Mouse (Mus musculus) megakaryocyte, adult 5-6 weeks (primary cell): Measurements from ENCODE around the gene Srrm4. TPM values are rescaled to one million over a fixed set of nuclear protein-coding genes. Genes with fewer than 3 reads are reported as not detected.

Source experiments
- ATAC-seq: 2 replicates; pipeline ENCODE4 v1.8.0; 2016; ENCODE audit warnings: mild to moderate bottlenecking, inconsistent platforms; ENCODE audit not compliant: poor library complexity, severe bottlenecking
- total RNA-seq, 2 experiments: library from RNA; stranded (forward) in 1 of 2; stranded (reverse) in 1 of 2; fragments of 153-499, 151-499 nt in 1 of 2; fragments of 221-1000, 200-1000 nt in 1 of 2; gene quantifications; 2 replicates each; pipeline versions ENCODE4 v1.2.3 to v1.2.4; 2015 to 2017

Gene Srrm4
- total RNA-seq, 2 experiments from 2014 or later, result 0.40 TPM; not detected in 1

DNA sequence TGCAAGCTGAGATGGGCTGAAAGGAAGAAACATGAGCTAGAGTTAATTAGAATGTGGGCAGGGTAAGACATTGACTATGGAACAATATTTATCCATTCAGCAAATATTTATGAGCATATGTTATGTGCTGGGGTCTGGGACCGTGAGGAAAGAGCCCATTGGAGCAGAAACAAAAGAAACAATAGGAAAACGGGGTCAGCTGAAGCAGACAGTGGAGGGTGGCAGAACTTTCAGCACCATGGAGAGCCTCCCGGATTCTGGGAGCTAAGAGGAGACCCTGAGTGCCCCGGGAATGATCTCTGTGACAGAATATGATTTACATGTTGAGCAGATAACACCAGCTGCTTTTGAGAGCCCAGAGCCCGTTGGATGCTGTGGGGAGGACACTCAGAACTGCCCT lies 37.7 kb downstream of the Srrm4 start:
- no peak for ATAC-seq

DNA sequence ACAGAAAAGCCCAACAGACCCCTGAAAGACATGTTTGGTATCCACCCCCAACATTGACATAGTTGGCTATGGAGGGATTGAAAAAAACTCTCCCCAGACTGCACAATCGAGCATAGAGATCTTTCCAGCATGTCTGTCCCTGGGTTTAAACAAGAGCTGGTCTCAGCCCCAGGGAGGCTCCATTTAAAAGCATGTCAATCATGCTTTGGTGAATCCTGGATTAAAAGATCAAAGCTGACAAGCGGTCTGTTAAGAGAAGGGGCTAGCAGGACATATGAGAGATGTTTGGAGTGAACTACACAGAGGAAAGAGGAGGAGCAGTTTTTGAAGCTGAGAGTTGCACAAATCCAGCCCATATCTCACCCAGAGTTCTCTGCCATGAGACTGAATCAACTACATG lies 38.5 kb downstream of the Srrm4 start:
- no peak for ATAC-seq

DNA sequence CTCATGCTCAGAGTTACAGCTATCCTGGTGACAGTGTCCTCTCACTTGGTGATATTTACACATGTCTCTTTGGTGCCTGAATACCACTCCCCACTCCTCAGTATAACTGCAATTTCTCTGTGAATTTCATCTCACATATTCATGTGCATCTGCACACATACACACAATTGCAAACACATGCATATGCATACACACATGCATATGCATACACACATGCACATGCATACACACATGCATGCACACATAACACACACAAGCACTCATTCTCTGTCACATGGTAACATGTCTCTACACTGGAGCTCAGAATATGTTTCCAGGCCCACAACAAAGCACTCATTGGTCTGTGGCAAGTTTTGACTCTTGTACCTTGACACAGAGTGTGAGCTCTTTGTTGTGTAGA lies 39.0 kb downstream of the Srrm4 start:
- ATAC-seq, result no peak

DNA sequence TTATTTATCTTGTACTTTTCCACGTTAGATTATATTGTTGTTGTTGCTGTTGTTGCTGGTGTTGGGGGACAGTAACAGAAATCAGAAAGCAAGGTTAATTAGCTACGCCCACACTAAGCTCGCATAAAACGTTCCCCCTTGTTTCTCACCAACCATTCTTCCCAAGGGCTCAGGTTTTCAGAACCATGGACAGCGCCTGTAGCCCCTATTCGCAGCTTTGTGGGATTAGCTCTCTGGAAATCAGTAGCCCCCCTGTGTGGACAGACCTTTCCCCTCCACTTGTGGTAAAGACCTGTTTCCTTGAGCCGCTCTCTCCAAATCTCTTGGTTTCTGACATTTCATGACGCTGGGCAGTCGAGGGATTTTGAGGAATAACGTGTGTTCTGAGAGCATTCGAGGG lies 45.9 kb downstream of the Srrm4 start:
- no peak for ATAC-seq

DNA sequence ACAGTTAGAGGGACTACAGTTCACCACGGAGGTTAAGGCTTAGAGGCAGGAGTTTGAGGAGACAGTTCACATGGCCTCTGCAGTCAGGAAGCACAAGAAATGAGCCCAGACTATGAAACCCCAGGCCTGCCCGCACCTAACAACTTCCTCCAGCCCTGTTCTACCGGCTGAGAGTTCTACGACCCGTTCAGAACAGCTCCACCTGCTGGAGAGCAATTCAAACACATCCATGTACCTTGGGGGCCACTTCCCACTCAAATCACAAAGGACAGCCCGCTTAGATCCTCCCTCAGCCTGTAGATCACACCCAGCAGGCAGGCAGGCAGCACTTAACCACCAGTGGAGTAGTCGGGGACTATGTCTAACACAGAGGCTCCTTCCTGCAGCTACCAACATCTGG lies 49.3 kb downstream of the Srrm4 start:
- no peak for ATAC-seq

DNA sequence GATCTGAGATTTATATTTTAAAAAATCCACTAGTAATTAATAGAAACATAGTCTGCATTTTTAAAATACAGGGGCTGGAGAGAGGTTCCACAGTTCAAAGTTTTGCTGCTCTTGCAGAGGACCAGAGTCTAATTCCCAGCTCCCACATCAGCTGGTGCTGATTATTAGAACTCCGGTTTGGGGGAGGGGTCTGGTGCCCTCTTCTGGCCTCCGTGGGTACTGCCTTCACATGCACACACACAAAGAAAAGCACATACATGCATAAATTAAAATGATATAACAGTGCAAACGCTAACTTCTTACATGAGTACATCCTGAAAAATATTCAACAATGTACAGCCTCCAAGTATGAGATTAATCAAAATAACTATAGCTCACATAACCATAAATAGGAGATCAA lies 50.5 kb downstream of the Srrm4 start:
- no peak for ATAC-seq

DNA sequence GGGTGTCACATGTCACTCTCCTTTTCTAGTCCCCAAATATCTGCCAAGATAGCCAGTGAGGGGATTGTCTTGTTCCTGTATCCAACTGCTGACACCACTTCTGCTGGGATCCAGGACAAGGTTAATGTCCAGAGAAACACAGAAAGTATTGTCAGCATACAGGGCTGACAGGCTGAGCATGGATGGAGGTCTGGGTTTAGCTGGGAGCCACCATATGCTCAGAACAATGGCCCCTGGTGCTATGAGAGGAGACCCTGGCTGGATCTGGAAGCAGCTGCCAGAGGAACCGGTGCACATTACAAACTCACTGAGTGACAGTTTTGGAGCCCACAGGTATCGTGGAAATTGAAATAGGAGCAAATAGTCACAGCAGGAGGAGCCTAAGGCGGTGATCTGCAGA lies 52.3 kb downstream of the Srrm4 start:
- ATAC-seq, result no peak

DNA sequence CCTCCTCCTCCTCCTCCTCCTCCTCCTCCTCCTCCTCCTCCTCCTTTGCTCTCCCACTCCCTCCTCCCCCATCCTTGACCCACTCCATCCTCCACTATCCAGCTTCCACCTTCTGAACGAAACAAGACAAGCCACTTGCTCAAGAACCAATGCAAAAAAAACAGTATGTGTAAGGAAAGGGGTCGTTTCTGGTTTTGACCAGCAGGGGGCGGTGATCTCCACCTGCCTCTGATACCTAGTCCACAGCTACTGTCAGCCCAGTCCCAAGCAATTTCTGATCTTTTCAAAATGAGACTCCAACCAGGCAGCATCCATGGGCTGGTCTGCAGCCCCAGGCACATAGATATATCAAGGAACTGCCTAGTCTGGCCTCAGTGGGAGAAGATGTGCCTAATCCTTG lies 53.1 kb downstream of the Srrm4 start:
- no peak for ATAC-seq

DNA sequence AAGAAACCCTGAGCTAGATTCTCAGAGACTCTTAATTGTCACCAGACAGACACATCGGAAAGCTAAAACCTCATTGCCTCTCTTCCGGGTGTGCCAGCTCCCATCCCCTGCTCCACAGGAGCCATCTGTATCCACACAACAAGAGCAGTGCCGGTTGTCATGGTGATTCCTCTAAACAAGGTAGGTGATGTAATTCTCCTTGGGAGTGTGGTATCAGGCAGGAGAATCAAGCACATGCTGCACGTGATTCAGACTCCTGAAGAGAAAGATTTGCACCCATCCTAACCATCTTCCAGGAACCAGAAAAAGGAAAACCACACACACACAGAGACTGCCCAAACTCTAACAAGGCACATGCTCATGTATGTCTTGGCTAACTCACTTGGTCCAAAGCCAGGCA lies 65.3 kb downstream of the Srrm4 start:
- no peak for ATAC-seq

DNA sequence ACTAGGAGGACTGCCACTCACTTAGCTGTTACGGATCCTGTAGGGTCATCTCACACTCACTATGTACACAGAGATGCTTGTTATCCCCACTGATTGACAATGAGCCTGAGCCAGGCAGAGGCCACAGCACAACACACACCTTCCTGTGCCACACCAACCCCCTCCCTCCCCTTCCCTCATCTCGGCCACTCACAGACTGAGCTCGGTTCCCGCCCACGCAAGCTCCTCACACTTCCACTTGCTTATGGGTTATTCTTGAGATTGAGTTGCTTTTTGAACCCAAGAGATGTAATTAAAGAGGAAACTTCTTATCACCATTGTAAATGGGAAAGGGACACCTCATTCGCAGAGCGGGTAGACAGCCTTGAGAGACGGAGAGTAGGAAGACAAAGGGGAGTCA lies 66.3 kb downstream of the Srrm4 start:
- no peak for ATAC-seq

DNA sequence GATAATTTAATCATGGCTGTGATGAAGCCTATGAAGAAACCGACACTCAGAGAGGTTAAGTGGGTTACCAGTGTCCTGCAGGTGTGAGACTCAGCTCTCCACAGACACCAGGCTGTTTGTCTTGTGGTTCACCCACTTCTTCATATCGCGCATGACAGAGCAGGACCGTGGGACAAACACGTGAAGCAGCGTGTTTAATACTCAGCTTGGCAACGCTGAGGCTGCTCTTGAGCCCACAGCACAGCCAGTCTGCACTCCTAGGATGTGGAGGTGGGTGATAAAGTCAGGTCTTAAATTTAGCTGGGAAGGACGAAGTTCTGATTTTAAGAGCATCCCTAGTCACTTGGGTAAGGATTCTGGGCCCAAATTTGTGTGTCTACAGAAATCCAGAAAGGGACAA lies 68.1 kb downstream of the Srrm4 start:
- ATAC-seq, result no peak

DNA sequence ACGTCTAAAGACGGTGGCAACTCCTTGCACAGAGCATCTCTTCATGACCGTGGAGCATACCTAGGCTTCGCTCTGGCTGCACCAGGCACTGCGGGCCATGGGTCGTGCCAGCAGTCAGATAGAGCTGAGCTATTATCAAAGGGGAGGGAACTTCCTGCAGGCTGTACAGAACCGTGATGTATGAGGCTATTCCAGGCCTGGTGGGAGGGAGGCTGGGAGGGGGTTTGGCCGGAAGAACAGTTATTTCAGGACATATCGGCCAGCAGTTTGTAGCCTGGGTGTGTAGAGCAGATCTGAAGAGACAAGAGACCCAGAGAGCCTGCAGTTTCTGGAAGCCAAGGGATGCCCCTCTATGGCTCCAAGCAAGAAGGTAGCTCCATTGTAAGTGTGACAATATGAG lies 68.5 kb downstream of the Srrm4 start:
- ATAC-seq, result no peak

DNA sequence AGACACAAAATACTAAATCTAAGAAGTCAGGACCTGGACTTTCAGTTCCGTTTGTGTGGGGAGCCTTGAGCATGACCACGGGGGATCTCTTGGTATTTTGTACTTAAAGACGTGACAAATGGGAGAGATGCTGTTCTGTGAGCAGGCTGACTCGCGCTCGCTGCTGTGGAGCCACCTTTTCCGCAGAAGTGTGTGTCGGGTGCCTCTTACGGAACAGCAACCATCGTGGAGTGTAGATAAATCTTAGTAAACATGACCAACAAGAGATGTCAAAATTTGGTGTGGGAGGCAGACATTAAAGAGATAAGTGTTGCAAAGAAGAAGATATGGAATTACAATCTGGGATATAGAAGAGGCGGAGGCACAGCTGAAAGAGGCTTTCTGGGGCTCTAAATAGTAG lies 69.3 kb downstream of the Srrm4 start:
- ATAC-seq, result no peak

DNA sequence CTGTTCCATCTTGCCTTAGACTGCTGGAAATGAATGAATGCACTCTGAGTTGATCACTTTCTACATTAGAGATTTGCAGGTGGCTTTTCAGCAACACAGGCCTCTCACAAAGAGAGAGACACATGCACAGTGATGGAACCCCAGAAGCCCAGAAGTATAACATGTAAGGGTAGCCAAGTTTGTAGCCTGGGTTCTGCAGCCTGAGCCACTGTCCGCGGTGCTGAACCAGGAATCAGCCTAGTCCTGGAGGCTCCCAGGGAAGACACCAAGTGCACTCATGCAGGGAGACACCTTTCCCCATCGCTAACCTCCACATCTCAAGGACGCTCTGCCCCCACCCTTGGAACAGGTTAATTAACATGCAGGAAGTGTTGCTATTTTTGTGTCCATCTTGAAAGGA lies 73.6 kb downstream of the Srrm4 start:
- ATAC-seq, result no peak

DNA sequence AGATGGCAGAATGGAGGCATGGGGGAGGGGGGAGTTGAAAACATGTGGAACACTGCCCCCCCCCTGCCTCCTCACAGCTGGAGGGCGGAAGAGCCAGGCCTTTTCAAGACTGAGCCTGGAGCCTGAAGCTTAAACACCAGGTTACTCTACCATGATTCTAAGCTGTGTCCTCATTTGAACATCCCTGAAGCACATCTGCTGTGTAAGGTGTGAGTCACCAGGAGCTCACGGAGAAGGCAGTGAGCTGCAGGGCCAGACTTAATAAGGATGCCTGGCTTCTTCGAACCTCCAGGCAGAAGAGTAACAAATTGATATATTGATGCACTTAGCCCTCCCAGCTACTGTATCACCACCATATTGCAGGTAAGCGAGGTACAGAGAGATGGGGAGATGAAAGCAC lies 79.5 kb downstream of the Srrm4 start:
- no peak for ATAC-seq

DNA sequence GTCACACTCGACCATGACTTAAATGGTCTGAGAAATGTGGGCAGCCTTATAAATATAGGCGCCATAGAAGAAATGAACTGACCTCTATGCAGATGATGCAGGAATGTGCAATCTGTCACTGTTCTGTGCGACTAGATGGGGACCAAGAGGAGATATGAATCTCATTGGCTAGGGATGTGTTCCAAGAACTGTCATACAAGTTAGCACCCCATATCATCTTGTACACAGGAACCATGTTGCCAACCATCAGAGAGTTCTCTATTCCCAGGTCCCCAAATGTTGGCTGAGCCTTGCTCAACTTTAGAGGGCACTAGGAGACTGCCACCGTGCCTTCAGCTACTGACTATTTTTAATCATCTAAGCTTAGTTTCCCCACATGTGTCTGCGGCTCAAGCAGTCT lies 81.4 kb downstream of the Srrm4 start:
- ATAC-seq, result no peak

DNA sequence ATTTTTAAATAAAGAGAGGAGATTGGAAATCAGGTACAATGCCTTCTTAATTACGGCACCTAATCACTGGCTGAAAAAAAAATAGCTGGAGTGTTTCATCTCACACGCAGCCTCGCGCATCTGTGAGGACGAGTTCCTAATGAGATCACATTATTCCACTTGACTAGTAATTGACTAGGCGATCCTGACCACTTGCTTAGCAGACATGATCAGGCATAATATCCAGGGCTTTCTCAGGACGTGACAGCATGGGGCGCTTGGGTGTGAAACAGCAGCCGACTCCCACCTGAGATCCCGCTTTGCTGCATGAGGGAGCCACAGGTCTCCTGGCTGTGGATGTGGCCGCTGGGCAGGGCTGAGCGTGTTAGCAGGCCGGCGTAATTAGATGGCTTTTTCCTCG lies 90.3 kb downstream of the Srrm4 start:
- ATAC-seq, result no peak

DNA sequence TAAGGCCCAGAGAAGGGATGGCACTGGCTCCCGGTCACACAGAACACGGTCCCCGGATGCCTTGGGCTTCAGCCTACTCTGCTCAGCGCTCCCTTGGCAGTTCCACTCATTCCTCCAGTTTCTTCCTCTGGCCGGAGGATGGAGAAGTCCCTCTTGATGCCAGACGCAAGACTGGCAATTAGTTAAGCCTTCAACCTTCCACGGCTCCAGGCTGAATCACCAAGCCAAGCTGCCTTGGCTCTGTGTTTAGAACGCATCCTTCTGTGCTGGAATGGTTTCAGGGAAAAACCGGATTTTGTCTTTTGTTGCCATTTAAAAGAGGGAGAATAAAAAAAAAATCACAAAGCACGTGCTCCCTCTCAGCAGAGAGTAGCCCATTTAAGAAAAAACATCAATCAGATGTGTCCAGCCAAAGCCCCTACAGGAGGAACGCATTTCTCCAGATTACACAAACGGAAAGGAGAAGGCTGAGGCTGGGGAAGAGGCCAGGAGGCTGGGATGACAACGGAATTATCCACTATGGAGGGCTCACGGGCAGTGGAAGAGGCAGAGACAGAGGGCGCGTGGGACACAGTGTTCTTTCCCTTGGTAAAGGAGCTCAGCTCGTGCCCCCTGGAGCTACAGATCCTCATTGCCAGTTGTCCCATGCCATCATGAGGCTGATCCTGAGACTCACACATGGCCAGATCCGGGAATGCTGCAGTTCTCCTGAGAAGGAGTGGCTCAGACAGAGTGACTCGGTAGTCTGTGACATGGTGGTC lies 92.6 kb downstream of the Srrm4 start:
- ATAC-seq, result no peak

DNA sequence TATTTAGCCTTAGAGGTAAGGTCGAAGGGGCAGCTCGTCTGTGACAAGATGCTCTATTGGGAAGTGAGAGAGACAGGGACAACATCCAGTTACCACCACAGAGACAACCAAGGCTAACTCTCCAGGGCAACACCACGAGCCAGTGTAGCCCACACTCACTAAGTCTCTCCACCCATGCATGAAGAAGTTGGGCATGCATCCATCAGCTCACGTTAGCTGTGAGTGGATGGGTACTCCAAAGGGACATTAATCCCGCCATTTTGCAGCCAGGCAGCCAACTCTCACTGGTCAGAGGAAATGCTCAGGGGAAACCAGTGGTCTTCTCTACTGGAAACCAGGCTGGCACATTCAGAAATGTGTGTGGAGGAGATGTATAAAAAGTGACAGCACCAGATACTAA lies 93.8 kb downstream of the Srrm4 start:
- no peak for ATAC-seq

DNA sequence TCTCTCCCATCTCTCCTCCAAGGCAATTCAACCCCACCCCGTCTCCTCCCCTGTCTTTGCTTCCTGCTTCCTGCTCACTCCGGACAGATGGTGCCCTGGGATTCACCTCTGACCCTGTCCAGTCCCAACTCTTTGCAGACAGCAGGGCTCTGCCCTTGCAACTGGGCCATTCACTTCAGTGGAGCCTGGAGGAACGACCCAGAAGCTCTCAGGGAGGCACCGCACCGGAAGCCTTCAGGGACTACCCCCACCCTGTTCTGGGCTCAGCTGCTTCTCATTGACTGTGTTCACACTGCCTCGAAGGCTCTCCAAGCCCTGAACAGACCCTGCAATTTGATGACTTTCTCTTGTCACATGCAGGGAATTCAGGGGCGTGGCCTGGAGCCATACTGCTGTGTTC lies 94.4 kb downstream of the Srrm4 start:
- no peak for ATAC-seq

DNA sequence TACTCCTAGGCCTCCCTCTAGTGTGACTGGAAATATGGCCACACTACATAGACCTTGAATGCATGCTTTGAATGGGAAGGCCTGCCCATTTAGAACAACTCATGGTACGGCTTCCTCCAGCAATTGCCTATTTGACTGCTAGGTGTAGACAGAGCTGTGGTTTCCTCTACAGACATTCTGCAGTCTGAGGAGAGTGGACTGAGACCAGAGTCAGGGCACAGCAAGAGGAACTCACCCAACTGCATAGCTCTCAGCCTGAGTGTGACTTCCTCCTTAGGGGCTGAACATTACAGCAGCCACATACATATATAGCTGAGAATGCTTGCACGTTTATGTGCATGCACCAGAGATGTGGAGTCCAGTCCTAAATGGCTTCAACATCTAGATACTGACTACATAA lies 94.9 kb downstream of the Srrm4 start:
- no peak for ATAC-seq

DNA sequence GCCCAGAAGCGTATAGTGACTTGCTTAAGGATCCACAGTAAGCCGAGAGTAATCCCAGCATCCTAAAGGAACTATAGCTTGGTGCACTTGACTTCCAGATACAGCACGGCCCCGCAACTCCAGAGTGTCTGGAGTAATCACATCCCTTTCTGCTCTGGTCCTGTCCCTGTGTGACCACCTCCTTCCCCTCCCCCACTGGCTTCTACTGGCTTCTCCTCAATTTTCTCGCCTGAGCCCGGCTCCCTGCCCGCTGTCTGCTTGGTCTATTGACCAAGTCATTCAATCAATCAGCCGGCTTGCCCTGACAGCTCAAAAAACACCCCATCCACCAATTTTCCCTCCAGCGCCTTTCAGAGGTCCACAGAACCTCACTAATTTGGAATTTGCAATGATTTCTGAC lies 96.2 kb downstream of the Srrm4 start:
- ATAC-seq, result no peak

DNA sequence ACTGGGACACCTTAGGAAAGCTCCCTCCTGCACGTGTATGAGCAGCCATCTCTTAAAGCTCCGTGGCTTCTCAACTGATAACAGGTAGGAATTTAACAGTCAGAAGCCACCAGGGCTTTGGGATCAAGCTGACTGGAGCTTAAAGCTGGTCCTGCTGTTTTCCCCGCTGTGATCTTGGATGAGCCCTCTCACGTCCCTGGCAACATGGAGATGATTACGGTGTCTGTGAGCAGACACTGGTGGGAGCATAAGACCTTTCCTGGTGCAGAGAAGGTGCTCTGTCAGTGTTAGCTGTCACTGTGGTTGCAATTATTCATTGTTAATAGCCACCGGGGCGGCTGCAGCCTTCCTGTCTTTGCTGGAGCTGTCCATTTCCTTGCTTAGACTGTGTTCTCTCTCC lies 97.2 kb downstream of the Srrm4 start:
- ATAC-seq, result no peak
